Mouse (Mus musculus) cerebellum, adult (tissue): ENCODE measurements at regions not wholly inside any gene's neighbourhood (a gene's known extent, or its start where the extent isn't known, plus 50 kb on each side); places are given as distances from the start of the nearest gene placed in this dataset.

Experiments used
- ATAC-seq: cut with Nextera tagmentation; 2 replicates; pipeline ENCODE4 v1.9.2; 2017; ENCODE audit warnings: mild to moderate bottlenecking, moderate library complexity, mixed read lengths; ENCODE audit not compliant: insufficient number of reproducible peaks, low FRiP score, low TSS enrichment

- ATAC-seq, result no peak
Measured at GRCm38 (mm10) chr5:118447366-118447765, 113.1 kb upstream of the Med13l start.

DNA sequence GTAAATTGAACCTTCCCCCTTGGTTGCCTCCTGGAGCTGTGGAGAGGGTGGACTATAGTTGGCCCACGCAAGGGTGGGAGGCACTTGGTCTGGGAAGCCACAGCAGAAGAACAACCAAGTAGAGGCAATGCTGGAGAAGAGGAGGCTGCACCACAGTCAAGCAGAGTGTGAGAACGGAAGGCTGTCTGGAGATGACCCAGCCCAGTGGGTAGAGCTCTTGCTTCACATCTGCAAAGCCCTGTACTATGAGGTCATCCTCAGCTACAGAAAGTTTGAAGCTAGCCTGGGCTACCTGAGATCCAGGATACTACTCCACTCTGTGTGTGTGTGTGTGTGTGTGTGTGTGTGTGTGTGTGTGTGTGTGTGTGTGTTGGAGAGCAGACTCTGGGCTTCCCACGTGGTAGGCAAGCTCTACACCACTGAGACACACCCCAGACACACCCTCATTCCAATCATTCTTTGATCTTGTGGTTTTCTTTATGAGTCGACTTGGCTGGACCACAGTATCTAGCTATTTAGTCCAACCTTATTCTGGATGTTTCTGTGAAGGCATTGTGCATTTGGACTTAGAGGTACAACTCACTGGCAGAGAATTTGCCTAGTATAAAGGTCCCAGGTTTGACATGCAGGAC lies 111.5 kb upstream of the Med13l start:
- no peak for ATAC-seq

DNA sequence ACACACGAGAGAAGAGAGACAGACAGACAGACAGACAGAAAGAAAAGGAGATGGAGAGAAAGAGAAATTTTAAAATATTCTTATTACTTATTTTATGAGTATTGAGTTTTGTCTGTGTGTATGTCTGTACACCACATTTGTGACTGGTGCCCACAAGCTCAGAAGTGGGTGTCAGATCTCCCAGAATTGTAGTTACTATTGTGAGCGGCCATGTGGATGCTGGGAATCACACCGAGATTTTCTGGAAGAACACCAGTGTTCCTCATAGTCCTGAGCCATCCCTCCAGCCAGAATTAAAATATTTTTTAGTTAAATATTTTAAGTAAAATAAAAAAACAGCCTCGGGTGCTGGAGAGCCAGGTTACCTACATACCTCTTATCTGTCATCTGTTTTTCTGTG lies 110.6 kb upstream of the Med13l start:
- ATAC-seq, result no peak

DNA sequence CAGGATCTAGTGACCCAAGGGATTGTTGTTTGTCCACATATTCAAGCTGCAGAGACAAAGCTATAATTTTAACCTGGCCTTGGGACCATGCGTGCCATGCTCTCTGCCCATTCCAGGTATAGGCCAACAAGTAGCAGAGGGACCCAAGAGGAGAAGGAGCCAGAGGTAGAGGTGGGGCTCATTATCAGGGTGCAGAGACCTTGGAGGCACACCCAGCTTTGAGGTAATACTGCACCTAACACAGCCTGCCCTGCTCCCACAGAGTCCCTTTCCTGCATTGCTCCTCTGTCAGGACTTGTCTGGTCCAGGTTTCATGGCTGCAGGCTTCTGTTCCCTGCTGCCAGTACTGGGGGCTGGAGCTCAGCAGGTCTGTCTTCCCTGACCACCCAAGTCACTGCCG lies 108.4 kb upstream of the Med13l start:
- ATAC-seq, result no peak

DNA sequence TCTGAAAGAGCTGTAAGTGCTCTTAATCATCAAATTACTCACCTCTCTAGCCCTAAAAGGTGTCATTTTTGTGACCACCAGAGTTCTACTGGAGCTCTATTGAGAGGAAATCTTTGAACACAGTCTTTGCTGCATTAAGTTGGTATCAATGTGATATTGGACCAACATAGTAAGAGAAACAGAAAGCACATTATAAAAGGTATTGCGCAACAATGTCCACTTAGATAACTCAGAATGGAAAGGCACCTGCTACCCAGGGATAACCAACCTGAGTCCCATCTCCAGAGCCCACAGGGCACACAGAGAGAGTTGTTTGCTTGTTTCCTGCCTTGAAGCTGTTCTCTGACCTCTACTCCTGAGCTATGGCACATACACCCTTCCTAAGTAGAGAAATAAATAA lies 106.4 kb upstream of the Med13l start:
- no peak for ATAC-seq

DNA sequence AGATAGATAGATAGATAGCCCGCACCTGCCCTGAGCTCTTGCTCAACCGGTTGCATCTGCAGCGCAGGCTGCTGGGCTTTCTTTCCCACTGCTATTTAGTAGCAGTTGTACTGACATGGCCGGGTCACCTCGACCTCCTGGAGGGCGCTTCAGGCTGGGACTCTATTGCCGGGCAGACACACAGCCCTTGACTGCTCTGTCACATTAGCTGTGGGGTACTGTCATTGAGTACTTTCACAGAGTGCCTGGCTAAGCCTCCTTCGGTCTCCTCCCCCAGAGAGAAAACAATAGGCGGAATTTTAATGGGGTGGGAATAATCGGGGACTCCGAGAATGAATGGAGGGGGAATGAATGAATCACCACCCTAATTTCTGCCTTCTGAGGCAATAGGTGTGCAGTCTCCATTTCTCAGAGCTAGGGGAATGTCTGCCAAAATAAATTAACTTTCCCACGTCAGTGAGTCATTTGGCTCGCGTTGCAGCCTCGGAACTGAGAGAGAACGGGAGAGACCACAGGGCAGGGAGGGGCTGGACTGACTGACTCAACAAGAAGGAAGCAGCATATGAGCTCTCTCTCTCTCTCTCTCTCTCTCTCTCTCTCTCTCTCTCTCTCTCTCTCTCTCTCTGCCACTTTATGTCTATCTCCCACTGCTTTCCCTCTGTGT lies 101.6 kb upstream of the Med13l start:
- no peak for ATAC-seq

- no peak for ATAC-seq
Measured at GRCm38 (mm10) chr5:118459391-118459792, 101.1 kb upstream of the Med13l start.

DNA sequence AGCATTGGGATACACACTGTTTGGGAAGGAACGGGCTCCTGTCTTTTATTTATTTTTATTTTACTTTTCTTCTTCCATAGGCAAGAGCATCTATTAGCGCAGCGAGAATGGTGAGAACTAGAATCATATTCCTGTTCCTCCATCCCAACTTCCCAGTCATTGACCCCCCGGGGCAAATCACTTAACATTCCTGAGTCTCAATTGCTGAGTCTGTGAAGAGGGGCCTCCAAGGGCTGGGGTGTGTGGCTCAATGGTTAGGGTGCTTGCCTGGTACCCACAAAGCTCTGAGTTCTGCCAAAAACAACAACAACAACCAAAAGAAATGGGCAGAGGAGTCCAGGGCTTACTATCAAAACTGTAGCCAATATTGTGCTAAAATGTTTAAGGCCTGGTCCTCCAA lies 98.5 kb upstream of the Med13l start:
- ATAC-seq, result no peak

DNA sequence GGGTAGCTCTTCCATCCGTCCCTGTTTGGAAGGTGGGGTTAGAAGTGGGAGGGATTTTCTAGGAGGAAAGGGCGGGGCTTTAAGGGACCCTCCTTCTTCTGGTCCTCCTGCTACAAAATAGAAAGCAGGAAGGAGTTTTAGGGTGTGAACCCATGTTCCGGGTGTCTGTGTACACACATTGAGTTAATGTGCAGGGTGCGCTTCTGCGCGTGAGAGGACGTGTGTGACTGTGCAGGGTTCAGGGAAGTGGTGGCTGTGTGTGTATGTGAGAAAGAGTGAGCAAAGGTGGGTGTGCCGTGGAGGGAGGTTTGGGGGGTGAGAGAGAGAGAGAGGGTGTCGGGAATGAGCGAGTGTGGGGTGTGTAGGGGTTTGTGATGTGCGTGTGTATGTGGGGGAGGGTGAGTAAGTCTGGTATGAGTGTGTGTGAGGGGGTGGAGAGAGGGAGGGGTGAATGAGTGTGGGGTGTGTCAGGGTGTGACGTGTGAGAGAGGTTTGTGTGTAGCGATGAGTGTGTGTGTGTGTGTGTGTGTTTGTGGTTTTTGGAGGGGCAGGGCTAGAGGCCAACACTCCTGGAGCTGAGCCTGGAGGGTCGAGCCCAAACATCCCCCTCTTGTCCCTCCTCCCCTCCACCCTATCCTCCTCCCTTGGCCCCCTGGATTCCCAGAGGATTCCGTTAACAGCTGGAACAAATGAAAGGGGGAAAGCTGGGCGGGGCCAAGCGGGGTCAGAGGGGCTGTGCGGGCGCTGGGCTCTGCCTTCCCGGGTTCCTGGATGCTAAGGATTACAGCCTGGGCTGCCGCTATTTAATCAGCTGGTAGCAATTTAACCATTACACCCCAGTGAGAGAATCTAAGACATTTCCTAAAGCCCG lies 95.3 kb upstream of the Med13l start:
- ATAC-seq, result no peak

DNA sequence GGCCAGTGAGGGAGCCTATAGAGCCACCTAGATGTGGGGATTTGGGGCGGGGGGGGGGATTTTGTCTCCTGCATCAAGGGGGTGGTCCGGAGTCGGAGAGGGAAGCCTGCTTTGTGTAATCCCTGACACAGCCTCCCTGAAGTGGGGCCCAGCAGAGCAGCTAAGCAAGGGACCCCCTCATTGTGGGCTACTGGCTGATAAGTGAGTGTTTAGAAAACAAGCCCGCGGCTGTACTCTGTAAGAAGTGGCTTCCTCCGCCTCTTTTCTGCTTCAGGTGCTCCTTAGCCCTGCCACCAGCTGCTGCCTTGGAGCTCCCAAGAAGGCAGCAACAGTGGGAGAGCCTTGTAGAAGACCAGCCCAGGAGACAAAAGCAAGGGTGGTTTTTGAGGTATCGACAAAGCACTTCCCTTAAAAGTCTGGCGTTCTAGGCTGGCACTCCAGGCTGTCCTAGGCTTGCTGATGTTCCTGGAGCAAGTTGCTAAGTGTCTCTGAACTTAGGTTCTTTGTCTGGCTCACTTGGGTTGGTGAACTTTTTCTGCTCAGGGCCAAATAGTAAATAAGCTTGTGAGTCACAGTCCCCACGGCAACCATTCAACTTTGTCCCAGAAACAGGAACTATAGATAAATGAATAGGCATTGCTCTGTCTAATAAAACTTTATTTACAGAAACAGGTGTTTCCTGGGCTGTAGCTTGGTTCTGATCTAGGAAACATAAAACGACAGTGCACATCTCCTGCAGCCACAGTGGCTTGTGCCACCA lies 94.3 kb upstream of the Med13l start:
- ATAC-seq, result no peak

- ATAC-seq, result no peak
Measured at GRCm38 (mm10) chr5:118468739-118469138, 91.7 kb upstream of the Med13l start.

- no peak for ATAC-seq
Measured at GRCm38 (mm10) chr5:118471569-118471968, 88.9 kb upstream of the Med13l start.

DNA sequence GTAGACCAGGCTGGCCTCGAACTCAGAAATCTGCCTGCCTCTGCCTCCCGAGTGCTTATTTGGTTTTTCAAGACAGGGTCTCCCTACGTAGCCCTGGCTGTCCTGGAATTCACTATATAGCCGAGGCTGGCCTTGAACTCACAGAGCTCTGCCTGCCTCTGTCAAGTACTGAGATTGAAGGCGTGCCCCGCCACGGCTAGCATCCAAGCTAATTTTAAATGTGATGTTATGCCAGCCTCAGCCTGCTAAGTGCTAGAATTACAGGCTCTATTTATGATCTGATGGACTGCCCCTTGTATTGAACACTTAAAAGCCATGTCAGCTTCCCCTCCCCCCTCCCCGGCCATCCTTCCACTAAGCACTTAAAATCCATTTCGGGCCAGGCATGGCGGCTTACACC lies 88.2 kb upstream of the Med13l start:
- ATAC-seq, result no peak

- no peak for ATAC-seq
Measured at GRCm38 (mm10) chr5:118473128-118473730, 87.2 kb upstream of the Med13l start.

DNA sequence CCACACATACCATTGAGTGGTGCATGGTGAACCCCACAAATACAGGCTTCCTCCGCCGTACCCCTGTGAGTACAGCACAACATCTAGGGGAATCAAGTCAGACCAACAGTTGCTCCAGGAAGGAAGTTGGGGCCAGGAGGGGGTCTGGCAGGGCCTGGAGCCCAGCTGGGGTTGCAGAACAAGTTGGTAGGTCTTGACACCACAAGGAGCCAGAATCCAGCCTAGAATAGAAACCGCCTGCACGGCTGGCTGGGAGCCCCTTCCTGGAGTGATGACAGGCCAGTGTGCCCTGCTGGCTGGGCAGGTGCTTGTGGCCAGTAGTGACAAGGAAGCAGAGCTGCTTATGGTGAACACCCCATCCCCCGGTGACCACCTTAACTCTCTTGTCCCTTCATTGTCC lies 83.9 kb upstream of the Med13l start:
- ATAC-seq, result no peak

DNA sequence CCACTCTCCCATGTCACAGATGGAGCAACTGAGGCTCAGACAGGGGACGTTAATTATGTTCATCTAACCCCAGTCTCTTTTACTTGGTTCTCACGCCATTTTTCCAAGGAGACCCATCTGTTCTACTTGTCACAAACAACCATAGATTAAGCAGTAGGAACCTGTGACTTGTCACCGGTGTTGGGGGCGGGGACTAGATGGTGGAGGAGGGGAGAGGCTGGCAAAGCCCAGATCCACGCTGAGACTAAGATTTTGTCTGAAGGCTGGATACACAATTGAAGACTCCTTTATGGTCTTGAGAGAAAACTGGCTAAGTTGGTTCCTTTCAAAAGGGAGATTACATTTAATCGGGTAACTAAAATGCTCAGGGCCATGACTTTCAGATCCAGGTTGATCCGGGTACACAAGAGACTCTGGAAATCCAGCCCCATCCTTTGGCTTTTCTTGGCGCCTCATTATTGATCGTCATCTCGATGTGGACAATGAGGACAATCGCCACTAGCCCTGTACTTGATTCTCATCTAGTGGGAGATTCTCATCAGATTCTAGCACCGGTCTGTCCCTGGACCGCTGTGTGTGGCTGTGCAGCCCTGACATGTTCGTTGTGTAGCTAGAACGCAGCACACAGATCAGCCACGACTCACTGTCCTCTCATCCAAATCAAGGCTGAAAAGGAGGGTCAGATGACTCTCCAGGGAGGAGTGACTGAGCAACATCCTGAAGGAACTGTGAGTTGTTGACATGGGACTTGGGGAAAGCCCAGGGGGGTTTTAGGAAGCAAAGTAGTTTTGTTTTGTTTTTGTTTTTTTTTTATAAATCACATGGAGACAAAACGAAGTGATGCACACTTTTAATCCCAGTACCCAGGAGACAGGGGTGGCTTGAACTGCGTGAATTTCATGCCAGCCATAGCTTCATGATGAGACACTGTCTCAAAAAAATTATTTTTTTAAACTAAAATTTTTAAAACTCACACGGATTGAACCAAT lies 83.1 kb upstream of the Med13l start:
- no peak for ATAC-seq

GRCm38 (mm10) chr5:118478120-118478768 lies 82.2 kb upstream of the Med13l start:
- no peak for ATAC-seq

DNA sequence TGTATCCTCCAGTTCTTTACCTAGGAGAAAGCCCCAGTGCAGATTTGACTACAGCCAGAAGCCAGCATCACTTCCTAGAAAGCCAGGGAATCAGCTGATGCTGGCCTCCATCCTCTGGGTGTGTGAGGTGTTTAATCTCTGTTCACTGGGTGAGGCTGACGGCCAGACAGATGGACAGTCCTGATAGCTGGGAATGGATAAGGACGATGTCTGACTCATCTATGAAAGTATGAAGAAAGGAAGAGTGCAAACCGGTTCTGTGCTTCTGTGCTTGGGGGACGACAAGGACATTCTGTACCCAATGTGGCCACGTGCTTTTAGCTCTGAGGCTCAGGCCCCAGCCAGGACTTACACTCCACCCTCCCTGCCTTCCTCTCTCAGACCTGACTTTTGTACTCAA lies 80.5 kb upstream of the Med13l start:
- no peak for ATAC-seq
